Mouse (Mus musculus) splenic B cell, adult 2 months (primary cell): ENCODE results near the gene Vmn1r46.
"Not testable (repeated sequence)": the region's sequence is repeated elsewhere in the genome, so short reads cannot be mapped to it uniquely, and the experiment has no call there.

Experiments
- DNase-seq: peaks from one replicate; pipeline ENCODE4 v3.0.0-alpha.2; 2011; ENCODE audit warnings: low read depth, low spot score
- H3K27me3 ChIP-seq: 2 replicates; pipeline ENCODE4 v1.6.1; 2012; ENCODE audit warnings: mild to moderate bottlenecking, low read length, moderate library complexity, mixed read lengths; ENCODE audit not compliant: control insufficient read depth, poor library complexity, insufficient read depth, severe bottlenecking
- H3K36me3 ChIP-seq: 2 replicates; pipeline ENCODE4 v1.6.1; 2012; ENCODE audit warnings: mild to moderate bottlenecking, low read length, moderate library complexity, mixed read lengths; ENCODE audit not compliant: control insufficient read depth, poor library complexity, insufficient read depth, severe bottlenecking

The Vmn1r46 gene

GRCm38 (mm10) chr6:89969013-89969412, at the start of gene Vmn1r46:
TSS of gene Vmn1r46 (plus strand) at chr6:89969313.
- Histone ChIP-seq H3K27me3 (no peaks in the 10 kb centered on the region), H3K36me3 (no peaks in the 10 kb centered on the region)
- no peak for DNase-seq

GRCm38 (mm10) chr6:89940498-89940897, 28.6 kb upstream of the Vmn1r46 start, which contains the start of gene Vmn1r45:
TSS of gene Vmn1r45 (minus strand) at chr6:89940598.
- not testable (repeated sequence) for H3K36me3 ChIP-seq, DNase-seq, H3K27me3 ChIP-seq

GRCm38 (mm10) chr6:89940926-89941325, 28.2 kb upstream of the Vmn1r46 start:
- DNase-seq: no peak
- no peaks in the 10 kb centered on the region for H3K27me3 ChIP-seq
- no peaks in the 10 kb centered on the region for H3K36me3 ChIP-seq

GRCm38 (mm10) chr6:89953556-89953955, 15.6 kb upstream of the Vmn1r46 start:
- Histone ChIP-seq H3K27me3 (no peaks in the 10 kb centered on the region), H3K36me3 (no peaks in the 10 kb centered on the region)
- no peak for DNase-seq

GRCm38 (mm10) chr6:89966341-89966740, 2.8 kb upstream of the Vmn1r46 start:
- H3K27me3 ChIP-seq: no peaks in the 10 kb centered on the region
- no peak for DNase-seq
- no peaks in the 10 kb centered on the region for H3K36me3 ChIP-seq

GRCm38 (mm10) chr6:89985989-89986388, 16.9 kb downstream of the Vmn1r46 start:
- DNase-seq: no peak
- no peaks in the 10 kb centered on the region for H3K27me3 ChIP-seq
- no peaks in the 10 kb centered on the region for H3K36me3 ChIP-seq

- not testable (repeated sequence) for H3K27me3 ChIP-seq, DNase-seq, H3K36me3 ChIP-seq
Observed at GRCm38 (mm10) chr6:90015847-90016246, 46.7 kb downstream of the Vmn1r46 start, which contains the start of gene Vmn1r47. TSS of gene Vmn1r47 (plus strand) at chr6:90016147.
